Mouse (Mus musculus): ENCODE data around the gene Slx4ip.

DNA sequence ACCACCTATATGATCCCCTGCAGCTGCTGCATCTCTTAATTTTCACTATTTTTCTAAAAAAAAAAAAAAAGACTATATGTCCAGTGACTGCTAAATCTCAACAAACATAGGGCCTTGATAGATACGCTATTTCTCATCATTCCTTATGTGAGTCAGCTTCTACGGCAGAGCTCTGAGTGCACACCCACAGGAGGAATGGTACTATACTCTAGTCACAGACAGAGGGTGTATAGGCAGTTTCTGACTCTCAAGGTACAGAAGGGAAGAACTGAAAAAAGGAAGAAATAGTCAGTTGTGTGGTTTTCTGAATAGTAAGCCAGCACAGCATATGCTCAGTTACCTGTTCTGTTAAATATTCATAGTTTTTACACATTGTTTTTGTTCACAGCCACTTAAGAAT is 123.4 kb downstream of the Slx4ip start:
- no peak for TF ChIP-seq GATA1 (IDR thresholded peaks at IDR 0.05; ENCODE audit: borderline replicate concordance, low read length)
- no peak for TF ChIP-seq FLI1 (IDR thresholded peaks at IDR 0.05; ENCODE audit: low read length)

Data from megakaryocyte, embryonic 14.5 days (primary cell).